Mouse (Mus musculus): ENCODE measurements around the gene Nolc1. TPM values are rescaled to one million over a fixed set of nuclear protein-coding genes. Genes with fewer than 3 reads are reported as not detected.

The Nolc1 gene
- total and polyA plus RNA-seq, 2 experiments: 3.4 to 7.3 TPM

- no peak overlapping the region for H3K9ac ChIP-seq (ENCODE audit: low read depth, low read length)
These were observed 43.8 kb upstream of the Nolc1 start for GRCm38 (mm10) chr19:46031689-46032432.

GRCm38 (mm10) chr19:46032731-46033510 is 42.7 kb upstream of the Nolc1 start:
- Histone ChIP-seq H3K4me3 (ENCODE audit: insufficient read depth, low read depth, low read length) (no peak overlapping the region), H3K9ac (ENCODE audit: low read depth, low read length) (no peak overlapping the region), H3K36me3 (ENCODE audit: control insufficient read depth, insufficient read depth, low read length) (peaks cover 17% of the 10 kb centered on the region), H3K4me1 (ENCODE audit: control insufficient read depth, insufficient read depth, low read length) (peaks cover 12% of the 10 kb centered on the region), H3K79me2 (ENCODE audit: control insufficient read depth, insufficient read depth, low read length) (peaks cover 2% of the 10 kb centered on the region; the same call in 1 of the 2 replicates), H3K27me3 (ENCODE audit: control insufficient read depth, insufficient read depth, low read length) (no peaks in the 10 kb centered on the region), H3K27ac (replicated peaks; ENCODE audit: insufficient read depth, low read depth, low read length) (no peak overlapping the region)
- no peak for DNase-seq (ENCODE audit: extremely low read depth, low read depth, low spot score)
- WGBS: 90% methylated on average over 26 of the region's 26 CpGs
- no peak for TF ChIP-seq POLR2A (IDR thresholded peaks at IDR 0.05; ENCODE audit: extremely low read depth, insufficient read depth, low read length)
- TF ChIP-seq CTCF (IDR thresholded peaks at IDR 0.05; ENCODE audit: low read depth, low read length): no peak

More at GRCm38 (mm10) chr19:46031689-46032432, 43.8 kb upstream of the Nolc1 start:
- no peak for TF ChIP-seq CTCF (IDR thresholded peaks at IDR 0.05; ENCODE audit: low read depth, low read length)
- TF ChIP-seq POLR2A (IDR thresholded peaks at IDR 0.05; ENCODE audit: extremely low read depth, insufficient read depth, low read length): no peak
- H3K27ac ChIP-seq (replicated peaks; ENCODE audit: insufficient read depth, low read depth, low read length): peak overlapping the region; percentile 31; the same call in 1 of the 2 replicates
- H3K4me1 ChIP-seq (ENCODE audit: control insufficient read depth, insufficient read depth, low read length): peaks cover 12% of the 10 kb centered on the region
- no peaks in the 10 kb centered on the region for H3K27me3 ChIP-seq (ENCODE audit: control insufficient read depth, insufficient read depth, low read length)
- peak; percentile 39 for DNase-seq (ENCODE audit: extremely low read depth, low read depth, low spot score)
- H3K4me3 ChIP-seq (ENCODE audit: insufficient read depth, low read depth, low read length): no peak overlapping the region
- peaks cover 17% of the 10 kb centered on the region for H3K36me3 ChIP-seq (ENCODE audit: control insufficient read depth, insufficient read depth, low read length)
- H3K79me2 ChIP-seq (ENCODE audit: control insufficient read depth, insufficient read depth, low read length): no peaks in the 10 kb centered on the region
- 45% methylated on average over 9 of the region's 9 CpGs for WGBS

GRCm38 (mm10) chr19:46033911-46034310 is 41.8 kb upstream of the Nolc1 start:
- peaks cover 17% of the 10 kb centered on the region for H3K4me1 ChIP-seq (ENCODE audit: control insufficient read depth, insufficient read depth, low read length)
- H3K4me3 ChIP-seq (ENCODE audit: insufficient read depth, low read depth, low read length): no peak overlapping the region
- H3K79me2 ChIP-seq (ENCODE audit: control insufficient read depth, insufficient read depth, low read length): peaks cover 8% of the 10 kb centered on the region; the same call in 1 of the 2 replicates
- WGBS: 95% methylated on average over 11 of the region's 11 CpGs
- H3K27ac ChIP-seq (replicated peaks; ENCODE audit: insufficient read depth, low read depth, low read length): no peak overlapping the region
- no peak overlapping the region for H3K9ac ChIP-seq (ENCODE audit: low read depth, low read length)
- DNase-seq (ENCODE audit: extremely low read depth, low read depth, low spot score): no peak
- peaks cover 17% of the 10 kb centered on the region for H3K36me3 ChIP-seq (ENCODE audit: control insufficient read depth, insufficient read depth, low read length)
- H3K27me3 ChIP-seq (ENCODE audit: control insufficient read depth, insufficient read depth, low read length): no peaks in the 10 kb centered on the region
- TF ChIP-seq POLR2A (IDR thresholded peaks at IDR 0.05; ENCODE audit: extremely low read depth, insufficient read depth, low read length): no peak
- no peak for TF ChIP-seq CTCF (IDR thresholded peaks at IDR 0.05; ENCODE audit: low read depth, low read length)

GRCm38 (mm10) chr19:46035971-46036370 is 39.7 kb upstream of the Nolc1 start:
- no peaks in the 10 kb centered on the region for H3K27me3 ChIP-seq (ENCODE audit: control insufficient read depth, insufficient read depth, low read length)
- H3K27ac ChIP-seq (replicated peaks; ENCODE audit: insufficient read depth, low read depth, low read length): no peak overlapping the region
- H3K9ac ChIP-seq (ENCODE audit: low read depth, low read length): no peak overlapping the region
- H3K36me3 ChIP-seq (ENCODE audit: control insufficient read depth, insufficient read depth, low read length): peaks cover 17% of the 10 kb centered on the region
- WGBS: 88% methylated on average over 13 of the region's 13 CpGs
- TF ChIP-seq CTCF (IDR thresholded peaks at IDR 0.05; ENCODE audit: low read depth, low read length) (no peak), POLR2A (IDR thresholded peaks at IDR 0.05; ENCODE audit: extremely low read depth, insufficient read depth, low read length) (no peak)
- no peak overlapping the region for H3K4me3 ChIP-seq (ENCODE audit: insufficient read depth, low read depth, low read length)
- H3K79me2 ChIP-seq (ENCODE audit: control insufficient read depth, insufficient read depth, low read length): peaks cover 9% of the 10 kb centered on the region; the same call in 1 of the 2 replicates
- peaks cover 19% of the 10 kb centered on the region for H3K4me1 ChIP-seq (ENCODE audit: control insufficient read depth, insufficient read depth, low read length)
- no peak for DNase-seq (ENCODE audit: extremely low read depth, low read depth, low spot score)

DNA sequence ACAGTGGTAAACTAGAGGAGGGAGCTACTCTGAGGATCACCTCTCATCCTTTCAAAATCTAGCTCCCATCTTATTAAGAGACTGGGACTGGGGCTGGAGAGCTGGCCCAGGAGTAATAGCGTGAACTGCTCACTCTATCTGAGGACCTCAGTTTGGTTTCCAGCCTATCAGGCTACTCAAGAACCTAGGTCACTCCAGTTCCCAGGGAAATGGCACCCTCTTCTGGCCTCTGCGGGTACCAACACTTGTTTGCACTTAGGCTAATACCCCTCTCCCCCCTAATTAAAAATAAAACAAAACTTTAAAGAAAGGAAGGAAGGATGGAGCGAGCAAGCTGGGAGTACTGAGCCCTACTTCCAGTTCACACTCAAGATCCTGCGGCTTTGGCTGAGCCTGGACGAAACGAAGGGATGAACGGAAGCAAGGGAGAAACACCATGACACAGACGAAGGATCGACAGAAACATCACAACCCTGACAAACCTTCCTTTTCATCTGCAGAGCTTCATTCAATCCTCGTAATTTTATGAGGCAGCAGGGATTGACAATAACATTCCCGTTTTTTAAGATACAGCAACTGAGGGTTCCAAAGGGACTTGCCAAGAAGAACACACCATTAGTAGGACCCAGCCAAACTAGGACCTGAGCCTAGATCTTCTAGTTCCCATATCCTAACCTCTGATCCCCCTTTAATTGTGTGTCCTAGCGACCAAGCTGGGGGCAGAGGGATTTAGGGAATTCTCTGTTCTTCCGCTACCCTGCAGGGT is 39.0 kb upstream of the Nolc1 start:
- no peak for TF ChIP-seq POLR2A (IDR thresholded peaks at IDR 0.05; ENCODE audit: extremely low read depth, insufficient read depth, low read length)
- peak; percentile 23; the same call in 1 of the 2 replicates for TF ChIP-seq CTCF (IDR thresholded peaks at IDR 0.05; ENCODE audit: low read depth, low read length)
- WGBS: 84% methylated on average over 13 of the region's 13 CpGs
- Histone ChIP-seq H3K4me1 (ENCODE audit: control insufficient read depth, insufficient read depth, low read length) (peaks cover 14% of the 10 kb centered on the region), H3K4me3 (ENCODE audit: insufficient read depth, low read depth, low read length) (no peak overlapping the region), H3K79me2 (ENCODE audit: control insufficient read depth, insufficient read depth, low read length) (peaks cover 9% of the 10 kb centered on the region; the same call in 1 of the 2 replicates), H3K27ac (replicated peaks; ENCODE audit: insufficient read depth, low read depth, low read length) (no peak overlapping the region), H3K9ac (ENCODE audit: low read depth, low read length) (no peak overlapping the region), H3K27me3 (ENCODE audit: control insufficient read depth, insufficient read depth, low read length) (no peaks in the 10 kb centered on the region), H3K36me3 (ENCODE audit: control insufficient read depth, insufficient read depth, low read length) (peaks cover 17% of the 10 kb centered on the region)
- no peak for DNase-seq (ENCODE audit: extremely low read depth, low read depth, low spot score)
